Mouse (Mus musculus) limb, embryonic 14.5 days (tissue): Measurements from ENCODE around the gene Parva. TPM values are rescaled to one million over a fixed set of nuclear protein-coding genes. Genes with fewer than 3 reads are reported as not detected.
A peak's percentile ranks its signal among the peaks of the same experiment; 100 is the strongest.

Experiments
- ATAC-seq: fragments of 200-750 bp; cut with Nextera tagmentation; 2 replicates; pipeline ENCODE4 v1.8.0; 2017; ENCODE audit warnings: low read depth, moderate number of reproducible peaks, moderate TSS enrichment; ENCODE audit not compliant: low FRiP score
- DNase-seq: peaks from one replicate; pipeline ENCODE4 v3.0.0-alpha.2; 2015; ENCODE audit warnings: low spot score
- H3K27ac ChIP-seq: fragments of 300-500 bp; sonication (generic); replicated peaks from 2 replicates; pipeline ENCODE4 v1.5.1; 2014; ENCODE audit warnings: low read depth, mild to moderate bottlenecking, low read length, moderate library complexity, mixed read lengths
- H3K27me3 ChIP-seq: fragments of 300-500 bp; sonication (generic); 2 replicates; pipeline ENCODE4 v1.6.1; 2014; ENCODE audit warnings: low read length, mixed read lengths; ENCODE audit not compliant: control insufficient read depth, insufficient read depth
- H3K36me3 ChIP-seq: fragments of 300-500 bp; sonication (generic); 2 replicates; pipeline ENCODE4 v1.6.1; 2014; ENCODE audit warnings: mild to moderate bottlenecking, low read length, moderate library complexity, mixed read lengths; ENCODE audit not compliant: control insufficient read depth, insufficient read depth
- H3K4me1 ChIP-seq: fragments of 300-500 bp; sonication (generic); 2 replicates; pipeline ENCODE4 v1.6.1; 2014; ENCODE audit warnings: antibody characterized with exemption, low read length, mixed read lengths; ENCODE audit not compliant: control insufficient read depth, insufficient read depth
- H3K4me2 ChIP-seq: fragments of 300-500 bp; sonication (generic); replicated peaks from 2 replicates; pipeline ENCODE4 v1.6.1; 2014; ENCODE audit warnings: low read depth, mild to moderate bottlenecking, low read length, moderate library complexity; ENCODE audit not compliant: severe bottlenecking
- H3K4me3 ChIP-seq: fragments of 300-500 bp; sonication (generic); replicated peaks from 2 replicates; pipeline ENCODE4 v1.5.1; 2014; ENCODE audit warnings: low read length
- H3K9ac ChIP-seq: fragments of 300-500 bp; sonication (generic); 2 replicates; pipeline ENCODE4 v1.6.1; 2014; ENCODE audit warnings: mild to moderate bottlenecking, low read depth, low read length, moderate library complexity; ENCODE audit not compliant: severe bottlenecking
- H3K9me3 ChIP-seq: fragments of 300-500 bp; sonication (generic); 2 replicates; pipeline ENCODE4 v1.6.1; 2016; ENCODE audit warnings: low read length; ENCODE audit not compliant: control insufficient read depth
- POLR2A ChIP-seq: fragments of 200-500 bp; IDR thresholded peaks from 2 replicates; pipeline ENCODE4 v1.8.0; 2012; ENCODE audit warnings: inconsistent platforms, mild to moderate bottlenecking, moderate library complexity, borderline replicate concordance; ENCODE audit not compliant: insufficient read depth, insufficient read length; ENCODE audit errors: extremely low read depth
- WGBS: fragments of 180-500 bp; shearing (Covaris S2); extraction: QIAGEN DNeasy Blood & Tissue Kit; methylation state at CpG from one replicate; pipeline ENCODE4 v1.1.7; 2014; 5-methylcytosine and 5-hydroxymethylcytosine counted together
- polyA plus RNA-seq, 2 experiments: library from polyadenylated mRNA; depleted of rRNA in 1 of 2; stranded (reverse) in 1 of 2; unstranded in 1 of 2; fragments of >200 nt; fragmentation: Nextera tagmentation in 1 of 2; extraction: Ambion mirVana in 1 of 2; gene quantifications; 2 replicates each; pipeline versions ENCODE4 v1.2.1 to v1.2.3; 2012 to 2014

The Parva gene
- polyA plus RNA-seq, 2 experiments, result 82.2 to 88.8 TPM

DNA sequence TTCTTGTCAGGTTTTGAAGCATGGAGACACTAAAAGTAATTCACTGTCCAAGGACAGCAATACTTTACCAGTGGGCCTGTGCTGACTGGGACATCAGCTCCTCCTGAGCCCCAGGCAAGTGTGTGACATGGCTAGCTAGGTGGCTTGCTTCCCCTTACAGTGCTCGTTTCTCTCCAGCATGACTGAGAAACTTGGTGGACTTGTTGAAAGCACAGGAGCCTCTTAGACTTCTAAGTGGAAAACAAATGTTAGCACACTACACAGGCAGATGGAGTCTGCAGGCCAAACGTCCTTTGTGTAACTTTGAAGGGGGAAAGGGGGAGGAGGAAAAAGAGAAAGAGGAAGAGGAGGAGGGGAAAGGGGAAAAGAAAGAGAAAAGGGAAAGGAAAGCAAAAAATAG is 172.3 kb downstream of the Parva start:
- Histone ChIP-seq H3K4me1 (peaks cover 16% of the 10 kb centered on the region), H3K27ac (no peak overlapping the region), H3K4me3 (no peak overlapping the region), H3K9me3 (no peaks in the 10 kb centered on the region), H3K4me2 (no peak overlapping the region), H3K27me3 (no peaks in the 10 kb centered on the region), H3K36me3 (no peaks in the 10 kb centered on the region), H3K9ac (no peak overlapping the region)
- DNase-seq, result no peak
- no peak for ATAC-seq
- no peak for TF ChIP-seq POLR2A
- WGBS, result 13% methylated on average over 2 of the region's 2 CpGs

DNA sequence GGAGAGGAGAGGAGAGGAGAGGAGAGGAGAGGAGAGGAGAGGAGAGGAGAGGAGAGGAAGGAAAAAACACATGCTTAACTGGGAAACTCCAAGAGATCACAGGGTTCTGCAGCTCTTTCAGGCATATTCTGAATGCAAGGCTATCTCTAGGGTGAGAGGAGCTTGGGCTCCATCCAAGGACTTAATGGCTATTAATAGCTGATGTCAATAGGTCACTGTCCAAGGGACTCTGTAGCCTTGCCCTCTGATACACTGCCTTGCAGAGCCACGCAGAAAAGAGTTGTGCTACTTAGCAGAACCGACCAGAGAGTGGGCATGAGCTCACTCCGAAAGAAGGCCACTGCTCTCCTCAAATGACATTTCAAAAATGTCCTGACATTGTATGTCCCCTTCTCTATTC is 172.9 kb downstream of the Parva start:
- no peak for DNase-seq
- TF ChIP-seq POLR2A, result no peak
- H3K36me3 ChIP-seq, result no peaks in the 10 kb centered on the region
- H3K27ac ChIP-seq, result no peak overlapping the region
- no peak overlapping the region for H3K9ac ChIP-seq
- H3K4me1 ChIP-seq, result peaks cover 16% of the 10 kb centered on the region
- no peaks in the 10 kb centered on the region for H3K9me3 ChIP-seq
- H3K27me3 ChIP-seq, result no peaks in the 10 kb centered on the region
- ATAC-seq, result no peak
- no peak overlapping the region for H3K4me3 ChIP-seq
- 70% methylated on average over 3 of the region's 3 CpGs for WGBS
- no peak overlapping the region for H3K4me2 ChIP-seq

DNA sequence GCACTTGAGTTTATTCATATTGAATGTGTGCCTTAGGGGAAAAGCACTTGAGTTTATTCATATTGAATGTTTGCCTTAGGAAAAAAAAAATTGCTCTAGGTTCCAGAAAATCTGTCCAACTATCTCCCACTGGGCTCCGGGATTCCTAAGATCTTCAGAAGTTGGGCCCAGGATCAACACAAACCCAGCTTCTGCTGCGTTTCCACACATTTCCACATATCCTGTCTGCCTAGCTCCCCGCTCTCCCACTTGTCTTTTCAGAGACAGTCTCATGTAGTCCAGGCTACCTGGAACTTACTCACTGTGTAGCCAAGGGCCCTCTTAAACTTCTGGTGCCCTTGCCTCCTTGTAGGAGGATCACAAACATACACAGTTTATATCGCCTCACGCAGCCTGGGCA is 175.7 kb downstream of the Parva start:
- WGBS, result 84% methylated on average over 5 of the region's 5 CpGs
- ATAC-seq, result no peak
- H3K9me3 ChIP-seq, result no peaks in the 10 kb centered on the region
- H3K27ac ChIP-seq, result 0 out of 2 replicates have a peak overlapping the region, but pooled peaks have one; percentile 10
- no peak overlapping the region for H3K4me2 ChIP-seq
- no peaks in the 10 kb centered on the region for H3K27me3 ChIP-seq
- no peaks in the 10 kb centered on the region for H3K36me3 ChIP-seq
- peak; percentile 45 for DNase-seq
- H3K4me3 ChIP-seq, result no peak overlapping the region
- no peak for TF ChIP-seq POLR2A
- peaks cover 14% of the 10 kb centered on the region for H3K4me1 ChIP-seq
- H3K9ac ChIP-seq, result no peak overlapping the region

DNA sequence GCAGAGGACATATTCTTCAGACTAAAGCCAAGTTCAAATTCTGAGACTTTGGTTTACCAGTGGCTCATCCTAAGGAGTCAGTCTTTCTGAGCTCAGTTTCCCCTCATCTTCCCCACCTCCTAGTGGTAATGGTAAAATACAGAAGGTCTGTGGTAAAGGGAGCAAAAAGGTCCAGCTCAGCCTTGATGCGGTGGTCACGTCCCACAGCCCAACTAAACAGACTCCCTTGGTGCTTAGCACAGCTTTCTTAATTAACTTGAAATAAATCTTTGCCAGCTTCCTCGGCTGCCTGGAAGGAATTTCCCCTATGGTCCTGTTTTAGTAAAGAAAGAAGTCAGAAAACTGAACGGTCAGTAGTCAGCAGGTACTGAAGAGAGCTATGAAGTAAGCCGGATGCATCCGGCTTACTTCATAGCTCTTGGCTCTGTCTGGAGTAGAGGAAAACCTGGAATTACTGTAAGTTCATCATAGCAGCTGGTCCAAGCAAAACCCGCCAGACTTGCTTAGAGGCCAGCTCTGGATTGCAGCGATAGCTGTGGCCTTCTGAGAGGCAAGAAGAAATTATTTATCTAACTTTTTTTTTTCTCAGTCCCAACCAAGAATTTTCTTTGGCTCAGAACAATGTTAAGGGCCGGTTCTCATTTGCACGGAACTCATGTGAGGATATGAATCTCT is 176.3 kb downstream of the Parva start:
- no peak overlapping the region for H3K4me2 ChIP-seq
- peak; percentile 69 for DNase-seq
- 46% methylated on average over 10 of the region's 10 CpGs for WGBS
- no peaks in the 10 kb centered on the region for H3K27me3 ChIP-seq
- H3K9ac ChIP-seq, result no peak overlapping the region
- no peaks in the 10 kb centered on the region for H3K9me3 ChIP-seq
- ATAC-seq, result no peak
- H3K4me1 ChIP-seq, result peaks cover 14% of the 10 kb centered on the region
- no peak overlapping the region for H3K4me3 ChIP-seq
- no peaks in the 10 kb centered on the region for H3K36me3 ChIP-seq
- no peak for TF ChIP-seq POLR2A
- 0 out of 2 replicates have a peak overlapping the region, but pooled peaks have one; percentile 10 for H3K27ac ChIP-seq

DNA sequence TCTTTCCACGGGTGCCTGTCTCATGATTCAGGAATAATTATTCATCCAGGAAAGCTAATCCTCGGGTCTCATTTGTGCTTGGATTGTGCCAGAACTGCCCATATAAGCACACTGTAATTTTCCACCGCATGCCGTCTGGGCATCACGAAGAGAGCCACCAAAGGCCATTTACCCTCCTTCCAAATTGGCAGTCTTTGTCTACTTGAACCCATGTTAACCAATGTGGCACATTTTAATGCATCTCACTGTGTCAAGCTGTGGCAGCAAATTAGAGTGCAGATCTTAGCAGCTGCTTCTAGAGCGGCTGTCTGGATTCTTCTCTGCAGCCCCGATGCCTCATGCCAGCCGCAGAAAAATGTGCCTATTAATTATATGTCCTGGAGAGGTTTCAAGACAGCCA is 176.9 kb downstream of the Parva start:
- TF ChIP-seq POLR2A, result no peak
- whole genome bisulfite sequencing, result 59% methylated on average over 8 of the region's 8 CpGs
- Histone ChIP-seq H3K9me3 (no peaks in the 10 kb centered on the region), H3K4me3 (no peak overlapping the region), H3K27me3 (no peaks in the 10 kb centered on the region), H3K4me1 (peaks cover 14% of the 10 kb centered on the region), H3K4me2 (no peak overlapping the region), H3K36me3 (no peaks in the 10 kb centered on the region), H3K27ac (no peak overlapping the region), H3K9ac (no peak overlapping the region)
- DNase-seq (peak; percentile 22), ATAC-seq (no peak)
